Mouse (Mus musculus) cortical plate, adult 2 months (tissue): ENCODE results near the gene Camta1.
"Not testable (repeated sequence)": the region's sequence is repeated elsewhere in the genome, so short reads cannot be mapped to it uniquely, and the experiment has no call there.

Source experiments
- CTCF ChIP-seq: fragments of 200-500 bp; IDR thresholded peaks from 2 replicates; pipeline ENCODE4 v1.5.1; 2011; ENCODE audit warnings: mild to moderate bottlenecking, control low read depth, low read length; ENCODE audit not compliant: insufficient read depth; ENCODE audit errors: extremely low read depth
- POLR2A ChIP-seq: fragments of 200-500 bp; IDR thresholded peaks from 2 replicates; pipeline ENCODE4 v1.6.1; 2011; ENCODE audit warnings: mild to moderate bottlenecking, low read length, control low read depth; ENCODE audit not compliant: insufficient read depth; ENCODE audit errors: extremely low read depth

GRCm38 (mm10) chr4:151017356-151017755, 844.3 kb downstream of the Camta1 start:
- TF ChIP-seq CTCF, POLR2A: not testable (repeated sequence)
